Mouse (Mus musculus) neural tube, embryonic 12.5 days (tissue): ENCODE measurements around the gene Tmem242. TPM values are rescaled to one million over a fixed set of nuclear protein-coding genes. Genes with fewer than 3 reads are reported as not detected.

Source experiments
- ATAC-seq: fragments of 200-750 bp; cut with Nextera tagmentation; 2 replicates; pipeline ENCODE4 v1.8.0; 2017; ENCODE audit warnings: low read depth, mild to moderate bottlenecking, moderate TSS enrichment, moderate library complexity; ENCODE audit not compliant: low FRiP score
- H3K27ac ChIP-seq: fragments of 300-500 bp; sonication (generic); 2 replicates; pipeline ENCODE4 v1.5.1; 2016
- H3K27me3 ChIP-seq: fragments of 300-500 bp; sonication (generic); replicated peaks from 2 replicates; pipeline ENCODE4 v1.6.1; 2016; ENCODE audit warnings: mild to moderate bottlenecking
- H3K36me3 ChIP-seq: fragments of 300-500 bp; sonication (generic); 2 replicates; pipeline ENCODE4 v1.6.1; 2016; ENCODE audit warnings: mild to moderate bottlenecking
- H3K4me1 ChIP-seq: fragments of 300-500 bp; sonication (generic); 2 replicates; pipeline ENCODE4 v1.6.1; 2016
- H3K4me2 ChIP-seq: fragments of 300-500 bp; sonication (generic); replicated peaks from 2 replicates; pipeline ENCODE4 v1.6.1; 2016; ENCODE audit warnings: mild to moderate bottlenecking
- H3K4me3 ChIP-seq: fragments of 300-500 bp; sonication (generic); 2 replicates; pipeline ENCODE4 v1.5.1; 2016
- H3K9ac ChIP-seq: fragments of 300-500 bp; sonication (generic); 2 replicates; pipeline ENCODE4 v1.6.1; 2016; ENCODE audit warnings: mild to moderate bottlenecking
- H3K9me3 ChIP-seq: fragments of 300-500 bp; sonication (generic); 2 replicates; pipeline ENCODE4 v1.6.1; 2016; ENCODE audit warnings: mild to moderate bottlenecking
- WGBS: fragments of 180-500 bp; shearing (Covaris S2); methylation state at CpG from one replicate; pipeline ENCODE4 v1.1.7; 2016; 5-methylcytosine and 5-hydroxymethylcytosine counted together
- polyA plus RNA-seq: library from polyadenylated mRNA; unstranded; fragments of >200 nt; fragmentation: Nextera tagmentation; extraction: Ambion mirVana; gene quantifications from 2 replicates; pipeline ENCODE4 v1.2.1, GENCODE M21; 2016

Tmem242 gene
- polyA plus RNA-seq, 1 experiment from 2014 or later, result 106 TPM

DNA sequence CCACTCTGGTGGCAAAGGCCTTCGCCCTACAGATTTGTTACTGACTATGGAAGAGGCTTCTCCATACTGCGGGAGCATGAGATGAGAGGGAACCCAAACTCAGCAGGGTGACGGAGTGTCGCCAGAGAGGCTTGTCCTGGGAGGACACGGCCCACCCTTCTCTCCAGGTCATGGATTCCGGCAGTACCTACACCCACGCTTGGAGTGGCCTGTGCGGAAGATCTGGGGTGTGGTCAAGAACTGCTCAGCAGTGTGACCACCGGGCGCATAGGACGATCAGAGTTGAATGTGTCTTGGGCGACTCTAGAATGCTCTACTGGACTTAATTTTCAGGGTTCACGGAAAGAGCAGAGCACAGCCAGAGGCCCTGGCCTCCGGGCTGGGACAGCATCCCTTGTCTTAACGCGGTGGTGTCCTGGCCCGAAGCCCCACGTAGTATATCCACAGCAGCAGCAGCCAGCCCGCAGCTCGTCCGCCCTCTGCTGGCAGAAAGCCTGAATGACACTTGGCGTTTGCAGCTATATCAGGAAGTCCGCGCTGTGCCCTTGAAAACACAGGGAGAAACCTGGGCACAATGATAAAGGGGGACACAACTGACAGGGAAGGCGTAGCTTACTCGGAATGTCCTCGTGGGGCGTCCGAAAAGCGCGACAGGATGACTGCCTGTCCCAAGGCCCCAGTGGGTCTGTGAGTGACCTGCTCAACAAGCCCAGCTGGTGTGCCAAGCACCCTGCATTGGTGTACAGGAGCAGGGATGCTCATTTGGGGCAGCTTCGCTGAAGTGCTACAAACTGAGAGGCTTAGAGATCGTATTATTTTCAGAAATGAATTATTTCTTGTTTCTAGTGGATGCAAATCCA is 42.7 kb downstream of the Tmem242 start:
- no peaks in the 10 kb centered on the region for H3K36me3 ChIP-seq
- H3K27ac ChIP-seq, result no peak overlapping the region
- no peak overlapping the region for H3K9ac ChIP-seq
- no peaks in the 10 kb centered on the region; the same call in 1 of the 2 replicates for H3K27me3 ChIP-seq
- no peak overlapping the region for H3K4me3 ChIP-seq
- no peaks in the 10 kb centered on the region for H3K9me3 ChIP-seq
- H3K4me1 ChIP-seq, result peaks cover 4% of the 10 kb centered on the region; the same call in 1 of the 2 replicates
- peak; percentile 78 for ATAC-seq
- peak overlapping the region; percentile 33 for H3K4me2 ChIP-seq
- WGBS, result 32% methylated on average over 33 of the region's 33 CpGs

- Histone ChIP-seq H3K9ac (no peak overlapping the region), H3K4me2 (no peak overlapping the region), H3K27ac (no peak overlapping the region), H3K4me3 (no peak overlapping the region), H3K9me3 (no peaks in the 10 kb centered on the region), H3K4me1 (0 out of 2 replicates have a peak, but pooled peaks cover 4% of the 10 kb centered on the region), H3K27me3 (no peaks in the 10 kb centered on the region; the same call in 1 of the 2 replicates), H3K36me3 (no peaks in the 10 kb centered on the region)
- WGBS, result 76% methylated on average over 5 of the region's 5 CpGs
- ATAC-seq, result no peak
Observed at GRCm38 (mm10) chr17:5396213-5396612, 43.8 kb downstream of the Tmem242 start.

- WGBS, result 85% methylated on average over 16 of the region's 16 CpGs
- no peak overlapping the region for H3K4me2 ChIP-seq
- H3K36me3 ChIP-seq, result no peaks in the 10 kb centered on the region
- no peak overlapping the region for H3K27ac ChIP-seq
- no peak overlapping the region for H3K9ac ChIP-seq
- ATAC-seq, result no peak
- peaks cover 5% of the 10 kb centered on the region; the same call in 1 of the 2 replicates for H3K4me1 ChIP-seq
- H3K27me3 ChIP-seq, result no peaks in the 10 kb centered on the region; the same call in 1 of the 2 replicates
- no peak overlapping the region for H3K4me3 ChIP-seq
- H3K9me3 ChIP-seq, result no peaks in the 10 kb centered on the region
Observed at GRCm38 (mm10) chr17:5395454-5396205, 44.4 kb downstream of the Tmem242 start.

DNA sequence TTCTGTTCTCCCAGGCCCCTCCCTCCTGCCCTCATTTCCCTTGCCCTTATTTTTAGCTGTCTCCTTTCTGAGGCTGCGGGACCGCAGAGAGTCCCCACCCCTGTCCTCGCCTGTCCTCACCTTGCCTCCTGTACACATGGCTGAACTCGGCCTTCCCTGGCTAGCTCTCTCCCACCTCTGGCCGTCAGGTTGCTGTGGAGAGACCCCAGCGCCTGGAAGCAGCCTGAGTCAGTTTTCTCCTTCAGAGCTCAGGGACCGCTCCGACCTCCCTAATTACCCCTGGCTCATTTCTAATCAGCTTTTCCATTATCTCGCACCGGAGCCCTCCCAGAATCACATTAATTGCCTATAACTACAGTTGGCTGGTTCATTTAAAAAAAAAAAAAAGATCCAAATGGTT is 49.4 kb downstream of the Tmem242 start:
- H3K36me3 ChIP-seq, result no peaks in the 10 kb centered on the region

DNA sequence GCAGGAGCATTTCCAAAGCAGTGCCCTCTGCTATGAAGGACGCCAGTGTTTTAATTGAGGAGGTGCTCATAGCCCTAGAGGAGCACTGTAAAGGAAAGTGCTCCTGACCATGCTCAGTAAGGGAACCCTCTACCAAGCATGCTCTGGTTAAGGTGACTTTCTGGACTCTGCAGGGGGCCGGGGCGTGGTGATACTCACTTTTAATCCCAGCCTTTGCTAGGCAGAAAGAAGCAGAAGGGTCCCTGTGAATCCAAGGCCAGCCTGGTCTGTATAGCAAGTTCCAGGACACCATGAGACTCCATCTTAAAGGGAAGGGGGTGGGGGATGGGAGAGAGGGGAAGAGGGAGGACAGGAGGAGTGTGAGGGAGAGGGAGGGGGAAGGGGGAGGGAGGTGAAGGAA is 51.7 kb downstream of the Tmem242 start:
- Histone ChIP-seq H3K4me2 (no peak overlapping the region), H3K4me1 (peaks cover 4% of the 10 kb centered on the region; the same call in 1 of the 2 replicates), H3K27ac (no peak overlapping the region), H3K9me3 (no peaks in the 10 kb centered on the region), H3K4me3 (no peak overlapping the region), H3K27me3 (no peaks in the 10 kb centered on the region), H3K9ac (no peak overlapping the region), H3K36me3 (no peaks in the 10 kb centered on the region)
- no peak for ATAC-seq
- WGBS, result 60% methylated on average over 3 of the region's 3 CpGs

More for the DNA sequence above, 49.4 kb downstream of the Tmem242 start:
- no peak overlapping the region for H3K4me3 ChIP-seq
- no peak overlapping the region for H3K9ac ChIP-seq
- peaks cover 4% of the 10 kb centered on the region; the same call in 1 of the 2 replicates for H3K4me1 ChIP-seq
- H3K4me2 ChIP-seq, result no peak overlapping the region
- H3K27ac ChIP-seq, result no peak overlapping the region
- no peaks in the 10 kb centered on the region; the same call in 1 of the 2 replicates for H3K27me3 ChIP-seq
- 66% methylated on average over 10 of the region's 10 CpGs for WGBS
- H3K9me3 ChIP-seq, result no peaks in the 10 kb centered on the region
- no peak for ATAC-seq

DNA sequence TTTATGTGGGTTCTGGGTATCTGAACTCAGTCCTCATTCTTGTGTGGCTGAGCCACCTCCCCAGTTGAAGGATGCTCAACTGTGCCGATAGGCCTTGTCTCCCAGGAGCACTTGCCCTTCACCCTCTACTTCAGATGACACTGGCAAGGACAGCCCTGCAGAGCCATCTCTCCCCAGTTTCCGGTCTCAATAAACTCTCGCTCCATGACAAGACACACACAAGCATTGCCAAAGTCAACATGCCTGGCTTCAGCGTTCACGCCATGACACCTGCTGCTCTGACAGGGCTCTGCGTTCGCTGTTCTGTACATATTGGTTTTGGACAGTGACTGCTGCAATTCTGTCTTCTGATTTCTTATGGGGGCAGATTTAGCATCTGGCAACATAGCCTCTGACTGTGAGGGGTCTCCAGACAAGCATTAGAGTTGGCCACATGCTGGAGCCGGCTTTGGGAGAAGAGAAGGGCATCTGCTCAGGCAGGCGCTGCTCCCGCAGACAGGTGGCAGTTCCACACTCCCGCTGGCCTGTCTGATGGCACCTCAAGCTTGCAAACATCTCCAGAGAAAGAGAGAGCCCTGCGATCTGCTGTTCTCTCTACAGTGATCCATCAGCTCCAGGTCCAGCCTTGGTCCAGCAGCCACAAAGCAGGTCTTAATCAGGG is 53.0 kb downstream of the Tmem242 start:
- 86% methylated on average over 12 of the region's 12 CpGs for WGBS
- Histone ChIP-seq H3K36me3 (no peaks in the 10 kb centered on the region), H3K9me3 (no peaks in the 10 kb centered on the region), H3K4me1 (peaks cover 4% of the 10 kb centered on the region; the same call in 1 of the 2 replicates), H3K9ac (no peak overlapping the region), H3K4me2 (no peak overlapping the region), H3K27me3 (no peaks in the 10 kb centered on the region), H3K27ac (no peak overlapping the region), H3K4me3 (no peak overlapping the region)
- ATAC-seq, result no peak

DNA sequence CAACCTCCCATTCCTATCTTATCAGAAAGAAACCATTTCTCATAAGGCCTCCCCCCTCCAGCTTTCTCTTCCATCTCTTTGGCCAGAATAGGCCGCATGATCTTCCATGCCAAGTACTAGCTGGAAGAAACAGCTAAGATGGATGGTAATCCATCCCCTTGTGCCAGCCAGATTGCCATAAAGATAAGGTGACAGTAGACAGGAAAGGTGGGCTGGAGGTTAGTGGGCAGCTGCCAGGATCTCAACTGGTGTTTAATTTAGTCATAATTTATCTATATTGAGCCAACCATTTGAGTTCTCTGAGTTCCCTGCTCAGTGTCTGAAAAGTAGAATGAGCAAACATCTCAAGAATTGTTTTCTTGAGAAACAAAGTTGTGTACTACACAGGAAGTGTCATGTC is 54.4 kb downstream of the Tmem242 start:
- H3K27me3 ChIP-seq, result no peaks in the 10 kb centered on the region

GRCm38 (mm10) chr17:5377930-5378310 is 62.1 kb downstream of the Tmem242 start:
- Histone ChIP-seq H3K36me3 (no peaks in the 10 kb centered on the region), H3K4me3 (no peak overlapping the region), H3K27me3 (no peaks in the 10 kb centered on the region), H3K4me1 (peaks cover 4% of the 10 kb centered on the region; the same call in 1 of the 2 replicates), H3K4me2 (peak overlapping the region; percentile 19; the same call in 1 of the 2 replicates), H3K9ac (no peak overlapping the region), H3K27ac (no peak overlapping the region), H3K9me3 (no peaks in the 10 kb centered on the region)
- 31% methylated on average over 7 of the region's 7 CpGs for WGBS
- no peak for ATAC-seq

More for the DNA sequence above, 54.4 kb downstream of the Tmem242 start:
- Histone ChIP-seq H3K36me3 (no peaks in the 10 kb centered on the region), H3K9ac (no peak overlapping the region), H3K4me3 (no peak overlapping the region), H3K9me3 (no peaks in the 10 kb centered on the region), H3K27ac (no peak overlapping the region), H3K4me1 (peaks cover 3% of the 10 kb centered on the region; the same call in 1 of the 2 replicates), H3K4me2 (no peak overlapping the region)
- WGBS, result 90% methylated on average over 1 of the region's 1 CpGs
- no peak for ATAC-seq

DNA sequence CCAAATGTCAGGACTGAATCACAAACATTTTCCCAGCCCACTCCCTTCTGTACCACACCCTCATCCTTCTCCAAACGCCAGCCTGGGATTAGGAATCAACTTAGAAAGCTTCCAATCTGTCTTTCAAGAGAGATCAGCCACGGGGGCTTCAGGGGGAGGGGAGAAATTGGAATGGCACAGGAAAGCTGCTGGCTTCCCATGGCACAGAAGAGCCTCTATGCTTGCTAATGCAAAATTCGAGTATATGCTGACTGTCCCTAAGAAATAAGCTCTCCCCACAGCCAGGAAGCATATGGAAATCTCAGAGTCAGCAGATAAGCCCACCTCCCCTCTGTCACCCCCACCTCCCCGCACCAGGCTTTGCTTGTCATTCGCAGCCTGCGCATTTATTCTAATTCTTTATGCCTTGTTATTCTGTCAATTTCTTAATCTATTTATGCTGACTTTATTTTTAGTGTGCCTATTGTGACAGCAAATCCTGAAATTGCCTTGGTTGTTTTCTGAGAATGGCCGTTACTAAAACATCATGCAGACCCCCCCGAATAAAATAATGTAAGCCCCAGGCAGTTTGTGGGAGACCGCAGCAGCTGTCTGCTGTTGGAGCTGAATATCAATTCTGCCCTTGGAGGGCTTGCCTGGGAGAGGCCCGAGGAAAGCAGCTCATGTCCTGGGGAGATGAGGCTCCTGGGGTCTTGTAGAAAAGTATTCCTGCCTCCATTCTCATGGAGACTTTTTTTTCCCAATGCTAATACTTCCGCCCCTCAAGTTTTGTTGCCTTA is 62.7 kb downstream of the Tmem242 start:
- Histone ChIP-seq H3K4me1 (peaks cover 7% of the 10 kb centered on the region; the same call in 1 of the 2 replicates), H3K4me3 (no peak overlapping the region), H3K27ac (no peak overlapping the region), H3K27me3 (no peaks in the 10 kb centered on the region), H3K9ac (no peak overlapping the region), H3K36me3 (no peaks in the 10 kb centered on the region), H3K4me2 (peak overlapping the region; percentile 19), H3K9me3 (no peaks in the 10 kb centered on the region)
- 26% methylated on average over 11 of the region's 11 CpGs for WGBS
- ATAC-seq, result 0 out of 2 replicates have a peak, but pooled peaks have one; percentile 13

DNA sequence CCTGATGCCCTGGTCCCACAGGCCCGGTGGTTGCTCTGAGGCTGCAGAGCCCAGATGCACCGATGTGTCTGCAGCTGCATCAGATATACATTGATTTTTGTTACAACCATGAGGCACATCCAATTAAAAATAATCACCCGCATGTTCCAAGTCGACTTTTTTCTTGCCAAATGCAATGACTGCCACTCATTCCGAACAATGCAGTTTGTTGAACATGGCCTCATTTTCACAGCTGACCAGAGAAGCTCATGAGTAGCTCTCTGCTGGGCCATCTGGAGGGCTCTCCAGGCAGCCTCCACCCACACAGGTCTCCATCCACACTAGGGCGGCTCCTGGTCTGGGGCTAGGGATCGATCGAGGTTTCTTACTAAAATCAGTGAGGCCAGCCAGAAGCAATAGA is 67.1 kb downstream of the Tmem242 start:
- H3K27ac ChIP-seq, result no peak overlapping the region
- H3K4me2 ChIP-seq, result no peak overlapping the region
- no peaks in the 10 kb centered on the region for H3K9me3 ChIP-seq
- H3K4me3 ChIP-seq, result no peak overlapping the region
- H3K36me3 ChIP-seq, result no peaks in the 10 kb centered on the region
- no peaks in the 10 kb centered on the region for H3K27me3 ChIP-seq
- 82% methylated on average over 8 of the region's 8 CpGs for WGBS
- H3K4me1 ChIP-seq, result peaks cover 14% of the 10 kb centered on the region
- no peak overlapping the region for H3K9ac ChIP-seq
- no peak for ATAC-seq

GRCm38 (mm10) chr17:5371521-5371920 is 68.5 kb downstream of the Tmem242 start:
- Histone ChIP-seq H3K4me1 (peaks cover 11% of the 10 kb centered on the region), H3K4me2 (no peak overlapping the region), H3K27ac (no peak overlapping the region), H3K4me3 (no peak overlapping the region), H3K9ac (no peak overlapping the region), H3K36me3 (no peaks in the 10 kb centered on the region), H3K9me3 (no peaks in the 10 kb centered on the region), H3K27me3 (no peaks in the 10 kb centered on the region)
- 66% methylated on average over 7 of the region's 7 CpGs for WGBS
- no peak for ATAC-seq
